Comparison of ENCODE assay signal across 25 mouse cellular contexts in the genomic region with DNA sequence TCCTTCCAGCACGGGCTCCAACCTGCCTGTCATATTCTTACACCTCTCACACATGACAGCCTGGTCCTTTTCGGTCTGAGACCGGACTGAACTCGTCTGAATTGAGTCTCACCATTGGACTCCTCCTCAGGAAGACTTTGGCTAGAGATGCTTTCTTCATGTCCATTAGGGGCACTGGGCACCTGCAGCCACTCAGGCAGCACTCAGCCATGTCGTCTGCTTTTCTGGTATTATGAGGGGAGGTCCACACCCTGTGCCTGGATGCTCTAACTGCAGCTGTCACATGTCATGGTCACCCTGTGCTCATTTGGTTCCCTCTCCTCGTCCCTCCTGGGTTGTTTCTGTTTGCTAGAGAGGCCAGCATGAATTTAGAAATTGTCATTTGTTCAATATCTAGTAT. TPM values are rescaled to one million over a fixed set of nuclear protein-coding genes. Genes with fewer than 3 reads are reported as not detected.
DNase-seq lines count a peak whose midpoint lies in the region; ATAC-seq and TF ChIP-seq lines count a peak whose summit lies in the region.
"Had no signal": no experiment of that assay in that cellular context is flagged by ENCODE, and none has a peak within 500 bp of the region (broad histone marks: within the 10 kb centered on the region; RNA-seq: fewer than 3 reads in every experiment).

No protein-coding gene starts in this region.

- no peak overlapping the region for H3K27ac ChIP-seq in forebrain, embryonic 11.5 days (ENCODE audit: low read depth, low read length)
- no peak overlapping the region for H3K27ac ChIP-seq in forebrain, embryonic 14.5 days (ENCODE audit: low read depth, low read length)
- no peak overlapping the region for H3K27ac ChIP-seq in heart, embryonic 10.5 days
- H3K27ac ChIP-seq in lung, embryonic 14.5 days (ENCODE audit: low read depth), result no peak overlapping the region
- no peak overlapping the region for H3K27ac ChIP-seq in lung, embryonic 16.5 days (ENCODE audit: low read length)
- H3K27ac ChIP-seq: embryonic facial prominence, embryonic 10.5 days; embryonic facial prominence, embryonic 12.5 days; forebrain, embryonic 12.5 days; forebrain, embryonic 15.5 days had no signal

- TF ChIP-seq POLR2A in lung, adult 2 months (IDR thresholded peaks at IDR 0.05; ENCODE audit: borderline replicate concordance, extremely low read depth, low read depth, low read length), result no peak

- WGBS in forebrain, embryonic 11.5 days, result 85% methylated on average over 6 of the region's 6 CpGs
- WGBS in forebrain, embryonic 14.5 days, result 85% methylated on average over 6 of the region's 6 CpGs
- 59% methylated on average over 6 of the region's 6 CpGs for WGBS in heart, embryonic 10.5 days
- 39% methylated on average over 6 of the region's 6 CpGs for WGBS in lung, embryonic 14.5 days
- whole genome bisulfite sequencing in lung, embryonic 16.5 days, result 36% methylated on average over 6 of the region's 6 CpGs
- 51% methylated on average over 6 of the region's 6 CpGs for WGBS in lung, adult 2 months

- H3K36me3 ChIP-seq in forebrain, embryonic 11.5 days (ENCODE audit: control insufficient read depth, insufficient read depth, low read length), result no peaks in the 10 kb centered on the region
- H3K36me3 ChIP-seq in forebrain, embryonic 14.5 days (ENCODE audit: control insufficient read depth, insufficient read depth, low read length), result no peaks in the 10 kb centered on the region
- no peaks in the 10 kb centered on the region for H3K36me3 ChIP-seq in heart, embryonic 10.5 days
- H3K36me3 ChIP-seq in lung, embryonic 14.5 days (ENCODE audit: insufficient read depth), result no peaks in the 10 kb centered on the region
- H3K36me3 ChIP-seq in lung, embryonic 16.5 days (ENCODE audit: control insufficient read depth, insufficient read depth, low read length), result no peaks in the 10 kb centered on the region
- H3K36me3 ChIP-seq: embryonic facial prominence, embryonic 10.5 days; embryonic facial prominence, embryonic 12.5 days; forebrain, embryonic 12.5 days; forebrain, embryonic 15.5 days had no signal

- H3K4me3 ChIP-seq in forebrain, embryonic 11.5 days (ENCODE audit: low read depth, low read length), result no peak overlapping the region
- no peak overlapping the region for H3K4me3 ChIP-seq in forebrain, embryonic 14.5 days (ENCODE audit: low read depth, low read length)
- H3K4me3 ChIP-seq in heart, embryonic 10.5 days, result no peak overlapping the region
- H3K4me3 ChIP-seq in lung, embryonic 14.5 days (ENCODE audit: low read depth, low read length), result no peak overlapping the region
- no peak overlapping the region for H3K4me3 ChIP-seq in lung, embryonic 16.5 days (ENCODE audit: low read length)
- H3K4me3 ChIP-seq in lung, adult 2 months (replicated peaks; ENCODE audit: extremely low read depth, low read depth, low read length), result no peak overlapping the region
- H3K4me3 ChIP-seq: embryonic facial prominence, embryonic 10.5 days; embryonic facial prominence, embryonic 12.5 days; forebrain, embryonic 12.5 days; forebrain, embryonic 15.5 days had no signal

- no peak overlapping the region for H3K9ac ChIP-seq in forebrain, embryonic 11.5 days (ENCODE audit: low read length)
- no peak overlapping the region for H3K9ac ChIP-seq in forebrain, embryonic 14.5 days (ENCODE audit: low read length)
- no peak overlapping the region for H3K9ac ChIP-seq in lung, embryonic 14.5 days
- H3K9ac ChIP-seq in lung, embryonic 16.5 days (ENCODE audit: low read length), result no peak overlapping the region
- H3K9ac ChIP-seq: embryonic facial prominence, embryonic 12.5 days; forebrain, embryonic 12.5 days; forebrain, embryonic 15.5 days had no signal

- H3K4me1 ChIP-seq in forebrain, embryonic 11.5 days (replicated peaks; ENCODE audit: control insufficient read depth, insufficient read depth, low read length), result no peaks in the 10 kb centered on the region
- no peaks in the 10 kb centered on the region for H3K4me1 ChIP-seq in forebrain, embryonic 14.5 days (ENCODE audit: control insufficient read depth, insufficient read depth, low read length)
- H3K4me1 ChIP-seq in heart, embryonic 10.5 days, result peaks cover 13% of the 10 kb centered on the region
- H3K4me1 ChIP-seq in lung, embryonic 14.5 days (ENCODE audit: insufficient read depth), result no peaks in the 10 kb centered on the region
- H3K4me1 ChIP-seq in lung, embryonic 16.5 days (replicated peaks; ENCODE audit: control insufficient read depth, insufficient read depth, low read length), result peaks cover 8% of the 10 kb centered on the region
- no peaks in the 10 kb centered on the region for H3K4me1 ChIP-seq in lung, adult 2 months (ENCODE audit: control insufficient read depth, insufficient read depth, low read length)
- H3K4me1 ChIP-seq: forebrain, embryonic 12.5 days; forebrain, embryonic 15.5 days had no signal

- H3K27me3 ChIP-seq in forebrain, embryonic 11.5 days (ENCODE audit: control insufficient read depth, insufficient read depth, low read length), result no peaks in the 10 kb centered on the region
- H3K27me3 ChIP-seq in forebrain, embryonic 14.5 days (replicated peaks; ENCODE audit: control insufficient read depth, insufficient read depth, low read length), result no peaks in the 10 kb centered on the region
- 0 out of 2 replicates have a peak, but pooled peaks cover 23% of the 10 kb centered on the region for H3K27me3 ChIP-seq in heart, embryonic 10.5 days (ENCODE audit: insufficient read depth, poor library complexity, severe bottlenecking)
- H3K27me3 ChIP-seq in lung, embryonic 14.5 days (ENCODE audit: insufficient read depth, low read length), result no peaks in the 10 kb centered on the region
- H3K27me3 ChIP-seq in lung, embryonic 16.5 days (ENCODE audit: control insufficient read depth, insufficient read depth, low read depth, low read length), result no peaks in the 10 kb centered on the region
- H3K27me3 ChIP-seq: CH12.LX; embryonic facial prominence, embryonic 12.5 days; forebrain, embryonic 12.5 days; forebrain, embryonic 15.5 days; Patski had no signal

- no peak overlapping the region for H3K4me2 ChIP-seq in forebrain, embryonic 11.5 days (ENCODE audit: low read depth, low read length, severe bottlenecking)
- H3K4me2 ChIP-seq in forebrain, embryonic 14.5 days (ENCODE audit: low read length), result no peak overlapping the region
- H3K4me2 ChIP-seq in lung, embryonic 14.5 days, result no peak overlapping the region
- H3K4me2 ChIP-seq in lung, embryonic 16.5 days (ENCODE audit: low read depth, low read length), result no peak overlapping the region
- H3K4me2 ChIP-seq: embryonic facial prominence, embryonic 12.5 days; forebrain, embryonic 12.5 days; forebrain, embryonic 15.5 days had no signal

- no peaks in the 10 kb centered on the region for H3K9me3 ChIP-seq in forebrain, embryonic 11.5 days (ENCODE audit: control insufficient read depth, low read length)
- no peaks in the 10 kb centered on the region for H3K9me3 ChIP-seq in forebrain, embryonic 14.5 days (replicated peaks; ENCODE audit: control insufficient read depth, low read length)
- H3K9me3 ChIP-seq in heart, embryonic 10.5 days, result no peaks in the 10 kb centered on the region
- no peaks in the 10 kb centered on the region for H3K9me3 ChIP-seq in lung, embryonic 14.5 days (ENCODE audit: low read depth, low read length)
- H3K9me3 ChIP-seq in lung, embryonic 16.5 days (ENCODE audit: control insufficient read depth, low read length), result peaks cover 5% of the 10 kb centered on the region; the same call in 1 of the 2 replicates
- H3K9me3 ChIP-seq: embryonic facial prominence, embryonic 10.5 days; embryonic facial prominence, embryonic 12.5 days; forebrain, embryonic 12.5 days; forebrain, embryonic 15.5 days had no signal

- DNase-seq in forebrain, embryonic 11.5 days (ENCODE audit: low spot score), result peak; percentile 17
- DNase-seq in forebrain, embryonic 14.5 days (ENCODE audit: low spot score), result no peak
- DNase-seq in heart, embryonic 10.5 days (ENCODE audit: low spot score), result peak; percentile 47
- DNase-seq in heart, postnatal 4 days, result no peak
- DNase-seq in lung, embryonic 14.5 days, result peak; percentile 59
- DNase-seq in lung, postnatal 36 days, result no peak
- DNase-seq in lung, adult 2 months, result no peak
- DNase-seq: adrenal gland, adult 8-10 months; adrenal gland, postnatal 14 days; adrenal gland, postnatal 36 days; B cell, adult 2 months; cerebellum, adult 11-12 months; cerebellum, adult 2 months; cerebellum, adult 9-10 months; cerebellum, postnatal 10 days; cerebellum, postnatal 25 days had no signal

- ATAC-seq in forebrain, embryonic 11.5 days (replicated peaks; ENCODE audit: low FRiP score), result no peak
- ATAC-seq in forebrain, embryonic 14.5 days, result no peak
- peak; percentile 75; the same call in 1 of the 2 replicates for ATAC-seq in lung, embryonic 14.5 days (ENCODE audit: insufficient read depth)
- peak; percentile 49 for ATAC-seq in lung, embryonic 16.5 days (ENCODE audit: low read depth)
- ATAC-seq: activated CD4-positive, CD25-positive, alpha-beta regulatory T cell, adult 4 months; CD4-positive, CD25-positive, alpha-beta regulatory T cell, adult 4 months; forebrain, embryonic 15.5 days; Patski had no signal

- TF ChIP-seq CTCF in lung, embryonic 14.5 days (IDR thresholded peaks at IDR 0.05; ENCODE audit: low read depth), result no peak
- TF ChIP-seq CTCF in lung, adult 2 months (IDR thresholded peaks at IDR 0.05; ENCODE audit: insufficient read depth, low read length), result no peak

RNA-seq across cellular contexts. Expression of a gene that starts 27.8 kb away (rescaled TPM):
- 3.4 and 4.0 TPM in 2 replicates for polyA plus RNA-seq in forebrain, embryonic 11.5 days (2014; fragmentation: Nextera tagmentation; extraction: Ambion mirVana)
- 1.5 and 1.6 TPM in 2 replicates for polyA plus RNA-seq in forebrain, embryonic 14.5 days (2014; fragmentation: Nextera tagmentation; extraction: Ambion mirVana)
- polyA plus RNA-seq in heart, embryonic 10.5 days (2016; fragmentation: Nextera tagmentation; extraction: Ambion mirVana), result 5.7 and 6.1 TPM in 2 replicates
- total RNA-seq in heart, postnatal 4 days (2021), result 1 to 10 TPM; 4.6 to 5.2 TPM
- polyA plus RNA-seq in lung, embryonic 14.5 days (2014; fragmentation: Nextera tagmentation; extraction: Ambion mirVana), result 5.2 and 5.4 TPM in 2 replicates
- polyA plus RNA-seq in lung, embryonic 16.5 days (2015; fragmentation: Nextera tagmentation; extraction: Ambion mirVana), result 4.8 and 6.1 TPM in 2 replicates
- polyA plus RNA-seq in lung, adult 2 months (2012; rRNA removed), result 1.7 and 1.8 TPM in 2 replicates
- polyA plus RNA-seq: Patski had no signal

Comparison
In these comparisons a context has a peak if more than half of its experiments do, and no peak if none do; other contexts are left out.
1. DNase-seq: peak in forebrain, embryonic 11.5 days (single experiment), heart, embryonic 10.5 days (single experiment) and lung, embryonic 14.5 days (single experiment); none in forebrain, embryonic 14.5 days (single experiment), heart, postnatal 4 days (single experiment), lung, postnatal 36 days (single experiment) and lung, adult 2 months (single experiment).
2. ATAC-seq: peak in lung, embryonic 14.5 days (single experiment) and lung, embryonic 16.5 days (single experiment); none in forebrain, embryonic 11.5 days (single experiment) and forebrain, embryonic 14.5 days (single experiment).